Mouse (Mus musculus) left cerebral cortex, adult 11 months (tissue): ENCODE results near the gene Gipc2.

Experiments used
- DNase-seq: peaks from one replicate; pipeline ENCODE4 v3.0.0; 2022; ENCODE audit warnings: low spot score

The Gipc2 gene

DNA sequence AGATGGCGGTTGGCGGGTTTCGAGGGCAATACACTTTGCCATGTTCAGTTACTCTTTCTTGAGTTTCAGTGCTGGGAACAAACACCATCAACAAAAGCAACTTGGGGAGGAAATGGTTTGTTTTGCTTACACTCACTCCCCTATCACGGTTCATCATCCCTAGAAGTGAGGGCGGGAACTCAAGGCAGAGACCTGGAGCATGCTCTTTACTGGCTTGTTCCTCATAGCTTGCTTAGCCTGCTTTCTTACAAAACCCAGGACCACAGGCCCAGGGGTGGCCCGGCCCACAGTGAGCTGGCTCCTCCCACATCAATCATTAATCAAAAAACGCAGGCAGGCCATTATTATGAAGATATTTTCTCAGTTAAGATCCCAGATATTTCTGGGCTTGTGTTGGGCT, 89.9 kb downstream of the Gipc2 start:
- DNase-seq: no peak

DNA sequence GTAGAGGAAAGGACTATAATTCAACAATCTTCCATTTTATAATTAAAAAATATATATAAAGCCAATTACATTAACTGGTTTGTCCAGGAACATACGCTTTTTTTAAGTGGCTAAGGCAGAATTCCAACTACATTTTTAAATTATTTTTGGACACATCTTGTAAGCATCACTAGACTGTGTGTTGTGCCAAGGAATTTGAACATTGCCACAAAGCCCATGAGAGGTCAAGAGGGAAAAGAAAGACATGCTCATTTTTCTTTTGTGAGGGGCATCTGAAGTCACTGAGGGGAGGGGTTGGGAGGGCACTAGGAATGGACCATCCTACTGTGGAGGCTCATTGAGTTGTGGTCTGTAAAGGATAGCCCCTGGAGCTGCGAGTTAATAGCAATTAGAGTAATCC, 97.0 kb downstream of the Gipc2 start:
- DNase-seq: no peak

DNA sequence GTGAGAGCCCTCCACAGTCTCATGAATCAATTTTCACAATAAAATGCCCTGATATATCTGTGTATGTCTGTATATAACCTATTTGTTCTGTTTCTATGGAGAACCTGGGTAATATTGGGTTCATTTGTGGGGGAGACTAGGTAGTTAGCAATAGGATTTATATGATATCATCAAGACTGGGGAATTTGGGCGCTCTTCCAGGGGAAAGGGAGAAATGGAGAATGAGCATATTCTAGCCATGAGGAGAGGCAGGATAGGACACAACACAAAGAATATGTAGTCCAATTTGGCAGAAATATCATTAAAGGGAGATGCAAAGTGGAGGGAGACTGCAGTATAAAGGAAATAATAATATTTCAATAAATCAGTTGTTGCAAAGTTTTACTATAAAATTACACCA, 97.7 kb downstream of the Gipc2 start:
- no peak for DNase-seq

DNA sequence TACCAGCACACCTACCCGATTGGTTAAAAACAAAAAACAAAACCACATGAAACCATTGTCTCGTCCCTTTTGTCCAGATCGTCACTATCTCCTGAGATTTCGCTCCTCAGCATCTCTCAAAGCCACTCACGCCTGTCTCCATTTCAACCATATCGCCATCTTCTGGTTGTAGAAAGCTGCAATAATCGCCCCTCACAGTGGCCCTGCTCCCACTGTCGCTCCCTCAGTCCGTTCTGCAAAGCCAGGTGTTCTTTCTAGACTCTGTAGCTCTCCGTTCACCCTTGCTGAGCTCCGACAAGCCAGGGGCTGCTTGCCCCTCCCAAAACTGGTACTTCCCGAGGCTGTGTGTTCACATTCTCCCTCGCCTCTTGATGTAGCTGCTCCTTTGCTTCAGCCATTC, 99.3 kb downstream of the Gipc2 start:
- DNase-seq: no peak

DNA sequence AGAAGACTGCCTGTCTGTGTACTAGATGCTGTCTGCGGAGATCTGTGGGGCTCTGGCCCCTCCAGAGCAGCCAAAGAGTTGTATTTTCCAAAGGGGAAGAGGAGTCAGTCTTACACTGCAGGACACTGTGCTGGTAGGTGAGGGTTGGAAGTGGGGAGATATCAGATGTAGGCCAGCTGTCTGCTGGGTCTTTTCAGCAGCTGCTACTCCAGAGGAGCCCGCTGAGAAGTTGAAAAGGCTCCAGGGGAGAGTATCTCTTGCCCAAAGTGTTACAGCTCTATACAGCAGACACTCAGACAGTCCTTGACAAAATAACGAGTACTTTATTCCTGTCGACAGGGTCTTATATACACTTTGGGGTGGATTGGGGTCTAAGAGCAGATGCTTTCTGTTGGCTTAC, 100.2 kb downstream of the Gipc2 start:
- DNase-seq: no peak

DNA sequence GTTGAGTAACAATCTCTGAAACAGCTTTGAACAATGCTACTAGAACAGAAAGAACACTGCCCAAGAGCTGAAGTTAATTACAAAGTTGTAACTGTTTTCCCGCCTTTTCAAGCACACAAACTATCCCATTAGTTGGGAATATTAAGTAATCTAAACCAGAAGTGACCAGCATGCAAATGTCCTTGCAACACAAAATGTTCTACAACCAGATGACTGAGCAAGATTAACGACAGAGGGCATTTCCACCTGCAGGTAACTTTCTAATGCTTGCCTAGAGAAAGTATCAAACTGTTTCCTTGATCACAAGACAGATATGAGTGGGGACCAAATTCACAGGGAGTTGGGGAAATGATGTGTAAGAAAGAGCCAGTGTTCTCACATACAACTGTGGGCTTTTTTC, 101.9 kb downstream of the Gipc2 start:
- DNase-seq: no peak

DNA sequence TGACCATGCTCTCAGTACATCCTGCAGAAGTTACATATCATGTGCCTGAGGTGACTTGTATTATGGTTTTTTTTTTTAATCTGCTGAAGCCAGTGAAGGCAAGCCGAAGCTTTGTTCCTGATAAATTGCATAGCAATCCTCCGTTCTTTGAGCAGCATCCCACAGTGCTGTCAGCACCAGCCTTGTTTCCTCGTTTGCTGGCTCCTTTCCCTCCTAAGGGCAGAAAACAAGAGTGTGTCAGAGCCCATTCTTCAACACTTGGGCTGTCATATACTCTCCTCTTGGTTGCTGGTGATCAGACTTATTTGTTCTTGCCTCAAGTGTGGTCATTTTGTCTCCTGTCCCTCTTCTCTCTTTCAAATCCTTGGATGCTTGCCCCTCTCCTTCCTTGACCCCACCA, 103.2 kb downstream of the Gipc2 start:
- DNase-seq: no peak

DNA sequence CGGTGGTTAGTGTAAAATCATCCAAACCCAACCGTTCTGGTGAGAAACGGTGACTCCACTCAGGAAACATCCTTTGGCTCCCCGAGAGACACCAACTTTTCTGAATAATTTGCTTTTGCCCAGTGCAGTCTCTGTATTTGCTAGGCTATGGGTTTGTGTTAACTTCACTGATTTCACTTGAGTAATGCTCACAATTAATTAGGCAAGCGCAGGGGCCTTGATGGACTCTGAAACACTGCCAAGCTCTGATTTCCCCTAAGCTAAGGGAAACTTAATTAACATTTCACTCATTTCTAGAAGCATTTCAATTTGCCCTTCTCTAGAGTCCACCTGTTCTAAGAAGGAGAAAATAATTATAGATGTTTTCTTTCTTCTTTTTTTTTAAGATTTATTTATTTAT, 104.9 kb downstream of the Gipc2 start:
- DNase-seq: no peak

DNA sequence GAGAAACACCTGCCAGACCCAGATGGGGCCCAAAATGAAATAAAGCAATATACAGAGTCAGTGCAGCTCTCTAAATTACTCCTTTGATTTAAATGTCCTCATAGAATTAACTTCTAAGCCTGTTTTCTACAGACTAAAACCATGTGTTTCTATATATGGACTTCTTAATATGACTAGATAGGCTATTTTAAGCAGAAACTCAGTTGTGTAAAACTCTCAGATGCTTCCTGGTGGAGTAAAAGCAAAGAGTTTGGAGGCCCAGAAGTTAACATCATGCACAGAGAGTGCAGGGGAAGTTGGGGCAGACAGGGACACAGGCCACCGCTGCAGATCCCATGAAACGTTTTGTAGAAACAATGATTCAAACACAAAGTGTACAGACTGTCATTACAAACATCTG, 107.8 kb downstream of the Gipc2 start:
- no peak for DNase-seq

DNA sequence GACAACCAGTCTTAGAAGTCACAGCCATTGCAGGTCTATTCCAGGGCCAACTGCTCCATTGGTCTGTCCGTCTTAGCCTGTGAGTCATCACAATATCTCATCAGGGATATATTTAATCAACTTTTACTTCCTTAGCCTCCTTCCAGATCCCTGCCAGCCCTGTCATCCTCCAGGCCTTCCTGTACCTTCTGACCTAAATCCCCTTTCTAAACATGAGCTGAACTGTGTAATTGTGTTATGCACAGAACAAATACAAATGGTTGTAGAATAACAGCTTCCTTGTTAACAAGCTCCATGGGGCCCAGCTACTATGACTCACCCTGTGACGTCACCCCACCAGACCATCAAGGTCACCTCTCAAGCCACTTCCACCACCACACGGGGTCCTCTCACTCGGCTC, 111.8 kb downstream of the Gipc2 start:
- DNase-seq: no peak

DNA sequence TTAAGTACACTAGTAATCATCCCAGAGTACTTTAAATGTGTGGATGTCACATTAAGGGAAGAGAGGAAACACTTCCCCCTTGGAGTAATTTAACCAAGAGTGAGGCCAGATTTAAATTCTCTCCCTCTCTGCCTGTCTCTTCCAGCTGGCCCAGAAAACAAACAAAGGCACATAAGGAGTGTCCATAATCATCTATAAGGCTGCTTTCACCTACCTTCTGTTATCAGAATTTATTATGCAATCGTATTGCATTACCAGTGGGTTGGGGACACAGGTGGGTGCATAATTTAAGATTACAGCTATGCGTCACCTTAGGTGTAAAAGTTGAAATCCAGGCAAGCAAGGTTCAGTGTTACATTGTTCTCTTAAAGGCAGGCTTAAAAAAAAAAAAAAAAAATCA, 114.1 kb downstream of the Gipc2 start:
- DNase-seq: no peak

DNA sequence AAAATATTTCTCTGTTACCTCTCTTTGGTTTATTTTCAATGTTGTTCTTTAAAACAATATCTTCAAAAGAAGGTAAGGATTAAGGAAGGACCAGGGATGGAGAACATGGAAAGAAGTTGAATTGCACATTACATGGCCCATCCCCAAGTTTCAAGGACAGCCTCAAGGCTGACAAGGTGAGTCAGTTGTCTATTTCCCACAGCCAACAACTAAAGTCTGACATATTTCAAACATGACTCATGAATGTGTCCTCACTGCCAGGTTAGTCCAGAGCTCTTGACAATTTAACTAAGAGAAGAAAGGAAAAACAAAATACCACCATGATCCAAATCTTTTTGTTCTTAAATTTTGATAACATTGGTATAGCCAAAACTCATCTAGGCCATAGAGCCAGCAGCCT, 118.1 kb downstream of the Gipc2 start:
- no peak for DNase-seq

DNA sequence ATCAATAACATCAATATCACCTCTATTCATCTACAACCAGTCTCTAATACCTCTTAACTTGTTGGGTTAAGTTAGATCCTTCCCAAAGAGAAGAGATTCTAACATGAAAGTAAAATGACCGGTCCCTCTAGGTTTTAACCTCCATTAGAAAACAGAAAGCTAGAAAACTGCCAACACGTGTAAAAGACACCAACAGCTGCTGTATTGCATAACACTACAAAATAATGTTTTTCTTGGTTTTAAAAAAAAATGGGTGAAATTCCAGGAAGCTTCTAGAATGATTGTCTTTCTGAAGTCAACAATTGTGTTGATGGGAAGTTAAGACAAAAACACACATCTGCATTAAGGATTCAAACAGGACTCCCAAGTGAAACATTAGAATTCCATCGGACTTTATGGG, 119.1 kb downstream of the Gipc2 start:
- no peak for DNase-seq
